Mouse (Mus musculus) ovary, postnatal 14 days (tissue): ENCODE results near the gene Capns1.
"Not testable (repeated sequence)": the region's sequence is repeated elsewhere in the genome, so short reads cannot be mapped to it uniquely, and the experiment has no call there.

Source experiments
- DNase-seq: peaks from one replicate; pipeline ENCODE4 v3.0.0; 2022; ENCODE audit warnings: low spot score

The Capns1 gene

GRCm38 (mm10) chr7:30198481-30198971, at the start of gene Capns1:
Gene Capns1 (minus strand): TSS chr7:30198811.
- DNase-seq, result no peak

GRCm38 (mm10) chr7:30237374-30237773, 38.8 kb upstream of the Capns1 start:
- not testable (repeated sequence) for DNase-seq

- DNase-seq, result no peak
Measured at GRCm38 (mm10) chr7:30235625-30236024, 37.0 kb upstream of the Capns1 start, which contains the start of gene Ovol3. Gene Ovol3 (minus strand): TSS chr7:30235725.

- no peak for DNase-seq
Measured at GRCm38 (mm10) chr7:30235091-30235490, 36.5 kb upstream of the Capns1 start.

- DNase-seq, result no peak
Measured at GRCm38 (mm10) chr7:30234276-30234858, 35.8 kb upstream of the Capns1 start.

GRCm38 (mm10) chr7:30233387-30233786, 34.8 kb upstream of the Capns1 start:
- DNase-seq, result no peak

- DNase-seq, result peak; percentile 55
Measured at GRCm38 (mm10) chr7:30232631-30233148, 34.1 kb upstream of the Capns1 start.

GRCm38 (mm10) chr7:30231669-30232454, 33.3 kb upstream of the Capns1 start, which contains the start of the genes Polr2i and Tbcb:
Gene Polr2i (plus strand): TSS chr7:30231948.
Gene Tbcb (minus strand): TSS chr7:30232272.
- peak; percentile 94 for DNase-seq

- DNase-seq, result no peak
Measured at GRCm38 (mm10) chr7:30231328-30231668, 32.7 kb upstream of the Capns1 start.

GRCm38 (mm10) chr7:30224206-30224605, 25.6 kb upstream of the Capns1 start:
- DNase-seq, result no peak

- DNase-seq, result no peak
Measured at GRCm38 (mm10) chr7:30222205-30222604, 23.6 kb upstream of the Capns1 start.

GRCm38 (mm10) chr7:30221433-30221832, 22.8 kb upstream of the Capns1 start:
- no peak for DNase-seq

- no peak for DNase-seq
Measured at GRCm38 (mm10) chr7:30220008-30220356, 21.4 kb upstream of the Capns1 start.

GRCm38 (mm10) chr7:30219293-30220007, 20.8 kb upstream of the Capns1 start:
- DNase-seq, result peak; percentile 46

GRCm38 (mm10) chr7:30217277-30217676, 18.7 kb upstream of the Capns1 start:
- no peak for DNase-seq

GRCm38 (mm10) chr7:30216723-30217151, 18.1 kb upstream of the Capns1 start:
- peak; percentile 58 for DNase-seq

GRCm38 (mm10) chr7:30215875-30216274, 17.3 kb upstream of the Capns1 start:
- no peak for DNase-seq

GRCm38 (mm10) chr7:30213881-30214280, 15.3 kb upstream of the Capns1 start:
- no peak for DNase-seq

- no peak for DNase-seq
Measured at GRCm38 (mm10) chr7:30211025-30211424, 12.4 kb upstream of the Capns1 start.

- DNase-seq, result not testable (repeated sequence)
Measured at GRCm38 (mm10) chr7:30206364-30206763, 7.8 kb upstream of the Capns1 start.

GRCm38 (mm10) chr7:30205383-30205782, 6.8 kb upstream of the Capns1 start:
- peak; percentile 66 for DNase-seq

- no peak for DNase-seq
Measured at GRCm38 (mm10) chr7:30204380-30204779, 5.8 kb upstream of the Capns1 start.
